Mouse (Mus musculus) cerebellum, adult 8-10 months (tissue): ENCODE data around the gene Ptgr1.
A peak's percentile ranks its signal among the peaks of the same experiment; 100 is the strongest.

Source experiments
- DNase-seq: peaks from one replicate; pipeline ENCODE4 v3.0.0; 2022

Ptgr1 gene

GRCm38 (mm10) chr4:58990609-58991434 lies 3.9 kb upstream of the Ptgr1 start:
- DNase-seq, result no peak

- no peak for DNase-seq
Observed at GRCm38 (mm10) chr4:58989303-58989898, 2.5 kb upstream of the Ptgr1 start.

DNA sequence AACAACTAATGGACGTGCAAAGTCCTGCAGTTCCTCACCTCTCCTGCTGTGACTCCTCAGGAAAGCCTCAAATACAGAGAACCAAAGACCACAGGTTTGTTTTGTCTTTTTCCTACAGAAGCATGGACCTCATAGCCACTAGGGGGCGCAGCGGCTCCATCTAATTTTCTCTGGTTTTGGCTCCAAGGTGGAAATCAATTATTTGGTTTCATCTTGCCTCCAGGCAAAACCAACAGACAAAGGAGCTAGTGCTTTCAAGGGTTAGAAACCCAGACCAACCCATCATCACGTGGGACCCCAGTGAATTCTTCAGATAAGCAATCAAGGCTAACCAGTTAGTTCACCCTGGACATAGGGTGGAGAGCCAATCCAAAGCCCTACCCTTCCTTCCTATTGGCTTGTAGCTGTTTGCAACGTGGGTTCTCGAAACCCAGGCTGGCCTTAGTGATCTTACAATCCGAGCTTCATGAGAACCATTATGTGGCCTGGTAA lies 1.7 kb downstream of the Ptgr1 start:
- peak; percentile 74 for DNase-seq

GRCm38 (mm10) chr4:58982806-58983205 lies 4.1 kb downstream of the Ptgr1 start:
- DNase-seq, result no peak

DNA sequence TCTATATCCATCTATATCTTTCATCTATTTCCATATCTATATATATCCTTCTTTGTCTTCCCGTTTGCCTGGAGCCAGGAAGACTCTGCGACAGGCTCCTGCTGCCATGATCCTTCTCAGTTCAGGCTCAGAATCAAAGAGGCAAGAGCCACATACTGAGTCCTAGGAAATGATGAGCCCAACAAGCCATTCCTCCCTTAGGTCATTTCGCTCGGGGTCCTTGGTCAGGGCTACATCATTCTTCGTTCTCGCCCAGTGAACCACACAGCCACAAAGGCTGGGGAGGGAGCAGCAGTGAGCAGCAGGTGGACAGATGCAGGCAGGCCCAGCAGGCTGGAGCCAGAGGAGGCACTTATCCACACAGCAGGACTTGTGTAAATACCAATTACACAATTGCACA lies 5.5 kb downstream of the Ptgr1 start:
- DNase-seq, result no peak

DNA sequence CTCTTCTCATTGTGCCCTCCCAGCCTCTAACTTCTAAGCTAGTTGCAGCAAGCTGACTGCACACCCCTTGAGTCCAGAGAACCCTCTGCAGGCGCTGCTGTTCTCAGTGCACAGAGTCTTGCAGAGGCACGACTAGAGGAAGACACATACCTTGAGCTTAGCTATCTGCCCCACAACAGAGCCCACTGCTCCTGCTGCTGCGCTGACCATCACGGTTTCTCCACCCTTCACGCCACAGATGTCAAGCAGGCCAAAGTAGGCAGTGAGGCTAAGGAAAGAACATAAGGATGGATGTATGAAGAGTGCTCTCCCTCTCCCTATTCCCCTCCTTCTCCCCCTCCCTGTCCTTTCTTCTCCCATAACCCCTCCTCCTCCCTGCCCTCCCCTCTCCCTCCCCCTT lies 11.2 kb downstream of the Ptgr1 start:
- DNase-seq, result no peak

DNA sequence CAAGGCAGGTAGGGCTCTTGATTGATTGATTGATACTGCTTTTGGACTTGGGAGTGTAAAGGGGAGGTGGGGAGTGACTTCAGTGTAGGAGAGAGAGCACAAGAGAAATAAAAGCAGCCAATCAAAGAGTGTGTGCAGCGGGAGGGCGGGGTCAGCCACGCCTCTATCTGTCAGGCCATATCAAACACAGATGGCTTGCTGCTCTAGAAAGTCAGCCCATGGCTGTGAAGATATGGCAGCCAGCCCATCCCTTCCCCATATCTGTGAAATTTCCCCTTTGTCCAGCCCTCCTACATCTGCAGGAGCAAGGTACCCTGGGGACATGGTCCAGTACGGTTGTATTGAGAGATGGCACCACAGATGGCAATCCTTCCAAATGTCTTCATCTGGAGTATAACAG lies 16.2 kb downstream of the Ptgr1 start:
- no peak for DNase-seq

DNA sequence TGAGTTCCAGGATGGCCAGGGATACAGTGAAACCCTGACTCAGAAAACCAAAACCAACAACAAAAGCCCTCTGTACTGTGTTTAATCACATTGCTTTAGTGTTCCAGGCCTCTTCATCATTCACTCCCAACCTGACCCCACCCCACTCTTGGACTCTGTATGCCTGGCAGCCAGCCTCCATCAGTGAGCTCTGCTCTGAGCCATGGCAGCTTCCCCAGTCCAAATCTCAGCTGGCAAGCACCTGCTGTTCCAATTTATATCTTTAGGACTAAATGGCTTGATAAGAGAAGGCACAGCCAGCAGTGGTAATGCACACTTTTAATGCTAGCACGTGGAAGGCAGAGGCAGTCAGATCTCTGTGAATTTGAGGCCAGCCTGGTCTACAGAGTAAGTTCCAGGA lies 21.8 kb downstream of the Ptgr1 start:
- DNase-seq, result no peak

DNA sequence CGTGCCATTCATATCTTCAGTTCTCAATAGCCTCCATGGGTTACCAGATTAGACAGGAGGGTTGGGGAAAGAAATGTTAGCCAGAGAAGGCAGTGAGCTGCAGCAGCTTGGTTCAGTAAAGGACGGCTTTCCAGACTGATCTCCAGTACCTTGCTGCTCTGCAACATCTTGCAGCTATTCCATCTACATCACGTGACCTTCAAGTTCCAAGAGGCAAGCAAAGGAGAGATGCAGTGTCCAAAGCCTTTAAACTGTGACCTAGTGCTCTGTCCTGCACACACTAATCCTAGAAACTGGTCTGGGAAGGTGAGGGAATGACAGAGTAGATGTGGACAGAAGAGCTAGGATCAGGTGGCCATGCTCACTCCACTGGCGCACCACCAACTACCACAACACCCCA lies 23.6 kb downstream of the Ptgr1 start:
- DNase-seq, result no peak

DNA sequence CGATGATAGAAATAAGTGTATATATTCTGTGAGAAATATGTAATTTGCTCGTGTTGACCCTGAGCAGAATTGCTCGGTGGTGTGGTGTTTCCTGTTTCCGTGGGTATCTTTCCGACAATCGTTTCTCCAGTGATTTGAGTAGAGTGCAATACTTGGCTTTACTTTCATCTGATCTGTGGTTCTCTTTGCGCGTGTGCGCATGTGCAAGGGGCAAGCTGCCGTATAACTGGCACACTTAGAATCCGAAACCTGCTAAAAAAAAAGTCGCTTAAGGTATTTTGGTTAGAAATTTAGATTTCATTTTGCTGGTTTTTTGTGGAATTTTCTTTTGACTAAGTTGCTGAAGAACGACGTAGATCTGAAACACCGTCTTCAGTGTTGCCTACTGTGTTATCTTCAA lies 25.2 kb downstream of the Ptgr1 start:
- no peak for DNase-seq

- DNase-seq, result no peak
Observed at GRCm38 (mm10) chr4:58952630-58953029, 34.3 kb downstream of the Ptgr1 start.

- DNase-seq, result no peak
Observed at GRCm38 (mm10) chr4:58948391-58948790, 38.5 kb downstream of the Ptgr1 start.

- DNase-seq, result no peak
Observed at GRCm38 (mm10) chr4:58944695-58945094, 42.2 kb downstream of the Ptgr1 start.

DNA sequence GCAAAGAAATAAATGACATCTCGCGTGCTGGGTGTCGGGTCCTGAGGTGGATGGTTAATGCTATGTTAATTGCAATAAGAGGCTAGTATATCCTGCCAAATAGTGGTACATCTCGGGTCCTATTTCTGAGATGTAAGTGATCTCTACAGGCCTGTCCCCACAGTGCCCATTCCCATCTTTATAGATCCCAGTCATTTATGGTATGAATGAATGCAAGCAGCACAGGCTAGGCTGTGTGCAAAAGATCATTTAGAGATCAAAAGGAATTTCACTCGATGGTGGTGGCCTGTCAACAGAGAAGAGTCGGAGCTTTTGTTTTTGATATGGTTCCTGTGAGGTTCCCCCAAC lies 42.7 kb downstream of the Ptgr1 start:
- no peak for DNase-seq

DNA sequence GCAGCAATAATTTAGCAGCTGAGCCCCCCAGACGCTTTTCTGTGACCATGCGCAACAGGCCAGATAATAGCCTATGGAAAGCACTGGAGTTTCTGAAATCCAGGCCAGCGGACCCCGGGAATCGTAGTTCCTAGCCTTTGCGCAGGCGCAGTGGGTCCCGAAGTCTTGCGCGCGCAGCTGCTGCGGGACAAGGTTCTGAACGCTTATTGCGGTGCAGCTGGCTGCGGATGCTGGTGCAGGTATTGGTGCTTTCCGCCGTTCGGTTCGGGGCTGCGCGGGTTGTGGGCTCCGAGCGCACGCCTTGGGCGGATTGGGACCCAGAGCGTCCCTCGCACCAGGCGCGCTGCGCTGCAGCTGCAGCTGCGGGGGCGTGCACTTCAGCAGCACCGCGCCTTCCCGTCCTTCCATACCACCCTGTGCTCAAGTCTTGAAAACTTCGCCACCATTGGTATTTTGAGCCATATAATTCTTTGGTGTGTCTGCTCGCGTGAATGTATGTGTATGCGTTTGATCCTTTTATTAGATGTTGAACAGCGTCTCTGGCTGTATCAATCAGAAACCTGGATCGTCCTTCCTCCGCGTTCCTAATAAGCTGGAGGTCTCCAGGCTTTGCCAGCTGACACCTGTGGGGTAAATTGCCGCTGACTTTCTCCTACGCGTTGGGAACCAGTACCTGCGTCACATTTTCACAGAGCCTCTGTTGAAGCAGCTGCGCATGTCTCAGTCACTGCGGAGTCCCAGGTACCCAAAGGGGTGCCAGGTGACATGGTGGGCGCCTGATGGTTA lies 43.3 kb downstream of the Ptgr1 start, which contains the start of gene Zkscan16:
TSS of gene Zkscan16 (plus strand) at position 209 of the 786 bp plus-strand sequence.
- peak; percentile 89 for DNase-seq

- no peak for DNase-seq
Observed at GRCm38 (mm10) chr4:58942942-58943341, 44.0 kb downstream of the Ptgr1 start.

- DNase-seq, result no peak
Observed at GRCm38 (mm10) chr4:58941638-58942037, 45.3 kb downstream of the Ptgr1 start.

DNA sequence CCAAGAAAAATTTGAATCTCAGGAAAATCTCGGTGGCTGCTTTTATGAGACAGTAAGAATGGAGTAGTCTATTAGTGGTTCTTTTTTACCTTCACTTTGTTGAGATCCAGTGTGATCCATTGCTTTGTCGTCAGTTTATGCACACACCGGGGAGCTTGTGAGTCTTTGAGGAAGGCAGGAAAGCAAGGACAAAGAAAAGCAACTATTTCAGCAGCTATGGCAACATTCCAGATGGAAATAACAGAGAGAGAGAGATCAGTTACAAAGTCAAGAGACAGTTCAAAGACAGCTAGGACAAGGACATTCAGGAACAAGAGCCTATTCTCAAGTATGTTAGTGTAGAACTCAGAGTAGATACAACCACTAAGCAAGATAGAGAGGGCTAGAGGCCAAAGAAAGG lies 51.1 kb downstream of the Ptgr1 start:
- no peak for DNase-seq

- peak; percentile 55 for DNase-seq
Observed at GRCm38 (mm10) chr4:58934746-58935476, 52.0 kb downstream of the Ptgr1 start.

- no peak for DNase-seq
Observed at GRCm38 (mm10) chr4:58934308-58934707, 52.6 kb downstream of the Ptgr1 start.

DNA sequence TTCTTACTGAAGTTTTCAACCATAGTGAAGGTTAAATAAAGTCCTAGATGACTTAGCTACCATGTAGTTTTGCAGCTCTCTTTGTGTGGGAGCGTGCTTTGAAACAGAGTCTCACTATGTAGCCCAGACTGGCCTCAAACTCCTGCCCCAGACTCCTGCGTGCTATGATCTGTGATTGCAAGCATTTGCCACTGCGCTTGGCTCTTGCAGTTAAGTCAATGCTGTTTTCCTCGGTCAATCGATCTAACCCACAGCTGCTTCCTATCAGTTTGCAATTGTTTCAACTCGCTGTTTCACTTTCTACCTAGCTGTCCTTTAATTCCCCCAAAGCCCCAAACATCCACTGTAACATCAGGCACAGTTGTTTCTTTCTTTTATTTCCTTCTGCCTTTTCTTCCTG lies 54.4 kb downstream of the Ptgr1 start:
- no peak for DNase-seq

- DNase-seq, result no peak
Observed at GRCm38 (mm10) chr4:58927661-58928060, 59.3 kb downstream of the Ptgr1 start.

GRCm38 (mm10) chr4:58926120-58926519 lies 60.8 kb downstream of the Ptgr1 start:
- no peak for DNase-seq
